Mouse (Mus musculus) liver, embryonic 11.5 days (tissue): ENCODE data around the gene Rps26. TPM values are rescaled to one million over a fixed set of nuclear protein-coding genes. Genes with fewer than 3 reads are reported as not detected.

Experiments
- ATAC-seq: fragments of 200-750 bp; cut with Nextera tagmentation; replicated peaks from 2 replicates; pipeline ENCODE4 v1.8.0; 2017; ENCODE audit warnings: moderate number of reproducible peaks, mild to moderate bottlenecking, moderate TSS enrichment, moderate library complexity; ENCODE audit not compliant: low FRiP score
- DNase-seq: peaks from one replicate; pipeline ENCODE4 v3.0.0-alpha.2; 2017; ENCODE audit warnings: low spot score
- H3K27ac ChIP-seq: fragments of 300-500 bp; sonication (generic); 2 replicates; pipeline ENCODE4 v1.5.1; 2014; ENCODE audit warnings: mild to moderate bottlenecking, low read depth, low read length, control low read depth
- H3K27me3 ChIP-seq: fragments of 300-500 bp; sonication (generic); replicated peaks from 2 replicates; pipeline ENCODE4 v1.6.1; 2014; ENCODE audit warnings: low read length, mixed read lengths; ENCODE audit not compliant: control insufficient read depth, insufficient read depth
- H3K36me3 ChIP-seq: fragments of 300-500 bp; sonication (generic); 2 replicates; pipeline ENCODE4 v1.6.1; 2014; ENCODE audit warnings: mild to moderate bottlenecking, low read length, moderate library complexity, mixed read lengths; ENCODE audit not compliant: control insufficient read depth, insufficient read depth
- H3K4me1 ChIP-seq: fragments of 300-500 bp; sonication (generic); replicated peaks from 2 replicates; pipeline ENCODE4 v1.6.1; 2014; ENCODE audit warnings: low read length, mixed read lengths; ENCODE audit not compliant: control insufficient read depth, insufficient read depth
- H3K4me2 ChIP-seq: fragments of 300-500 bp; sonication (generic); 2 replicates; pipeline ENCODE4 v1.6.1; 2014; ENCODE audit warnings: mild to moderate bottlenecking, control low read depth, moderate library complexity
- H3K4me3 ChIP-seq: fragments of 300-500 bp; sonication (generic); 2 replicates; pipeline ENCODE4 v1.5.1; 2014; ENCODE audit warnings: low read depth, low read length, control low read depth
- H3K9ac ChIP-seq: fragments of 300-500 bp; sonication (generic); 2 replicates; pipeline ENCODE4 v1.6.1; 2014; ENCODE audit warnings: low read depth, low read length, control low read depth
- H3K9me3 ChIP-seq: fragments of 300-500 bp; sonication (generic); 2 replicates; pipeline ENCODE4 v1.6.1; 2016; ENCODE audit warnings: low read length, inconsistent platforms, mixed read lengths; ENCODE audit not compliant: control insufficient read depth
- WGBS: fragments of 180-500 bp; shearing (Covaris S2); extraction: QIAGEN DNeasy Blood & Tissue Kit; methylation state at CpG from one replicate; pipeline ENCODE4 v1.1.7; 2014; 5-methylcytosine and 5-hydroxymethylcytosine counted together
- polyA plus RNA-seq: library from polyadenylated mRNA; unstranded; fragments of >200 nt; fragmentation: Nextera tagmentation; extraction: Ambion mirVana; gene quantifications from 2 replicates; pipeline ENCODE4 v1.2.1, GENCODE M21; 2014

Gene Rps26
- polyA plus RNA-seq, 1 experiment from 2014 or later: 955 TPM

DNA sequence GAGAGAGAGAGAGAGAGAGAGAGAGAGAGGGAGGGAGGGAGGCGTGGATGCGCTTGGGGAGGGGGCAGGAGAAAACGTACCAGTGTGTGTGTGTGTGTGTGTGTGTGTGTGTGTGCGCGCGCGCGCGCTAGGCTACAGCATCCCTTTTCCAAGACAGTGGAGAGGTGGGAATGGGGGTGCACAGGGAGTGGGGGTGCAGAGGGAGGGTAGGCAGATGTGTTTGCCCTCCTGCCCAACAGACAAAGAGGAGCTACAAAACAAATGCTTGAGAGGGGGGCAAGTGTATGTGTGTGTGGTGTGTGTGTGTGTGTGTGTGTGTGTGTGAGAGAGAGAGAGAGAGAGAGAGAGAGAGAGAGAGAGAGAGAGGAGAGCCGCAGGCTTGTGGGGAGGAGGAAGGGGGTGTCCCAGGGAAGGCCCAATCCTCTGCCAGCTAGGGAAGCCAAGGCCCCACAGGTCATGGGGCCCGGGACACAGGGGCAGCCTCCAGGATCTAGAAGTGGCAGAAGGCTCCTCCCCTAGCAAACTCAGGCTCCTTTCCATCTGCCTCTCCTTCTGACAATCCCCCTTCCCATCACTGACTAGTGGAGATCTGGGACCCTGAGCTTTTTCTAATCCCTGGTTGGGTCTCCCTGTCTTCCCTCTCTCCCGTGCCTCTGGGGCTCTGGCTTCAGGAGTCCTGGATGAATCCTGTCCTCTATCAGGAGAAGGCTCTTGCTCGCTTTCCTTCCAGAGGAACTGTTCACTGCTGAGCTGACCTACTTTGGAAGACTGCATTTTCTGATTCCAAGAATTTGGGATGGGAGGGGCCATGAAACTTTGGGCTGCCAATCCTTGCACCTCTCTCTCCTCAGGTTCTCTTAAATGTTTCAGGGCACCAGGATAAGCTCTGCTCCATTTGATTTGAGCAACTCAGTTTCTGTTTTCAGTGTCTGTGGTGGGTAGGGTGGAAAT, 19.9 kb upstream of the Rps26 start:
- H3K4me3 ChIP-seq: peak overlapping the region; percentile 51
- H3K27ac ChIP-seq: no peak overlapping the region

DNA sequence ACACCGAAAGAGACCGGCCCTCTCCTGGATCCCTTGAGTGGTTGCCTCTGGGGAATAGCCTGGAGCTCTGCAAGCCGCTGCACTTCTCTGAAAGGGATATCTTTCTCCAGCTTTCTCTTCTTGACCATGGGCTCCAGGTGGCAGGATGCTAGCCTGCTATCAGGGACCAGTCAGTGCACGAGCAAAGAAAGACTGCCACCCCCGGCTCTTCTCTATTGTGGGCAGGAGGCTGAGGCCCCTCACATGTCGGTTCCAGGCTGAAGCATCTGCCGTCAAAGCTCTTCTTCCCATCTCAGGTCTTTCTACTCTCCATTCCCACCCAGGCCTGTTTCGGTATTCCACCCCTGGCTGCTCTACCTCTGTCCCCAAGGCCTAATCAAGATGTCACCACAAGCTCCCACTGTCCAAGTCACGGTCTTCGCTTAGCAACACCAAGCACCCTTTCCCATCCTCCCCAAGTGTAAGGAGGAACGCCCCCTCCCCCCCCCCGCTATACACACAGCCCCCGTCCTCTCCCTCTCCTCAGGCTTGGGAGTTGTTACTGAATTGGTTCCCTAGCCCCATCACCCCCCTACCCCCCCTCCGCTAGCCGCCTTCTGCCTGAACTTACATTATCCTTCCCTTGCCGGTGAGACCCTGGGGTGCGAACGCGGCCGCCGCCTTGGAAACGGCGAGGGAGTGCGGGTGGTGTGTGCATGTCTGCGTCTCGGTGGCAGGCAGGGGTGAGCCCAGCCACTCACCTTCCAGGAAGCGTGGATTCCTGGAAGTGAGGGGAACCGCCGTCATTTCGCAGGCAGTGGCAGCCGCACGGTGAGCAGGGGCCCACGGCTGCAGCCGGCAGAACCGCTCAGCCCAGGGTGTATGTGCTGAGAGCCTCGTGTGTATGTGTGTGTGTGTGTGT, 18.8 kb upstream of the Rps26 start, which contains the start of gene Ikzf4:
Gene Ikzf4 (minus strand): TSS at position 881 of the 901 bp plus-strand sequence.
- Histone ChIP-seq H3K9ac (0 out of 2 replicates have a peak within 1 kb of the TSS, but pooled peaks have one; percentile 50), H3K4me3 (peak within 1 kb of the TSS; percentile 51), H3K36me3 (no peaks in the 10 kb centered on the region), H3K9me3 (no peaks in the 10 kb centered on the region), H3K4me2 (peak within 1 kb of the TSS; percentile 71), H3K27me3 (peaks cover 29% of the 10 kb centered on the region), H3K27ac (no peak within 1 kb of the TSS), H3K4me1 (peaks cover 6% of the 10 kb centered on the region)
- ATAC-seq: peak; percentile 68
- peak; percentile 56 for DNase-seq
- WGBS: 5% methylated on average over 35 of the region's 36 CpGs

More for the DNA sequence above, 19.9 kb upstream of the Rps26 start:
- peak overlapping the region; percentile 71 for H3K4me2 ChIP-seq
- no peaks in the 10 kb centered on the region for H3K36me3 ChIP-seq
- no peaks in the 10 kb centered on the region for H3K9me3 ChIP-seq
- no peak overlapping the region for H3K9ac ChIP-seq
- peak; percentile 41 for ATAC-seq
- H3K27me3 ChIP-seq: peaks cover 29% of the 10 kb centered on the region
- WGBS: 11% methylated on average over 10 of the region's 13 CpGs
- H3K4me1 ChIP-seq: peaks cover 6% of the 10 kb centered on the region
- no peak for DNase-seq

DNA sequence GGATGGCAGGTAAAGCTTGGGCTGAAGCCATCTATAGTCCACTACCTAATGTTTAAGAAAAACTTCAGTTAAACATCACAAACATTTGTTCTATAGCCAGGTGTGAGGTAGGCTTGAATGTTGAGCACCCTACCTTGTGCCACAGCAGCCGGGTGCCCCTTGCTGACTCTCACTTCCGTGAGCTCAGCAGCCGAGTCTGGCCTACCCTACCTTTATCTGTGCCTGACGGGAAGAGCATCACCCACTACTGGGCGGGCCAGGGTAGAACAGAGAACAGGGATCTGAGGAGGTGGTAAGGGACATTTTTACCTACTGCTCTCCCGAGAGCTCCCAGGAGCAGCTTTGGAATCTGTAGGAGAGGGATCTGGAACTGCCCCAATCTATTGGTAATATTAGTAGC, 16.2 kb upstream of the Rps26 start:
- H3K27ac ChIP-seq: no peak overlapping the region
- H3K9ac ChIP-seq: no peak overlapping the region
- WGBS: 79% methylated on average over 6 of the region's 6 CpGs
- H3K4me2 ChIP-seq: no peak overlapping the region
- H3K4me3 ChIP-seq: no peak overlapping the region
- DNase-seq (no peak), ATAC-seq (no peak)
- H3K9me3 ChIP-seq: no peaks in the 10 kb centered on the region
- no peaks in the 10 kb centered on the region for H3K36me3 ChIP-seq
- peaks cover 29% of the 10 kb centered on the region for H3K27me3 ChIP-seq
- peaks cover 6% of the 10 kb centered on the region for H3K4me1 ChIP-seq

DNA sequence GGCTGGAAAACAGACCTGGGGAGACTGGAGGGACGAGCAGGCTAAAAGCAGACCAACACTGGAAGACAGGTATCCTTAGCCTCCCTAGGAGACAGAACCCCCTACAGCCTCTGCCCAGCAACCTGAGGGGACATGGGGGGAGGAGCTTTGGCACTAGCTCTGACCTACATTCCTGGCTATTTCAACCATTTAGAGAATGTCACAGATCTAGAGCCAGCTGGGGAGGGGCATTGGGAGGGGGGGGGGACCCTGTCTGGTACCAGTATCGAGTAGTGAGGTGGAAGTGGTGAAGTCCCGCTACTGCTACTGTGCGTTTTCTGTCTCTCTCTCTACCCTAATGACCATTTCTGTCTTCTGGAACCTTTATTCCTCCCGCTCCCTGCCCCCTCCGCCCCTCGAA, 15.3 kb upstream of the Rps26 start:
- ATAC-seq: no peak
- Histone ChIP-seq H3K27me3 (peaks cover 29% of the 10 kb centered on the region), H3K4me3 (no peak overlapping the region), H3K9ac (no peak overlapping the region), H3K4me2 (no peak overlapping the region), H3K27ac (no peak overlapping the region), H3K9me3 (no peaks in the 10 kb centered on the region), H3K36me3 (no peaks in the 10 kb centered on the region), H3K4me1 (peaks cover 11% of the 10 kb centered on the region)
- DNase-seq: no peak
- WGBS: 71% methylated on average over 7 of the region's 7 CpGs

DNA sequence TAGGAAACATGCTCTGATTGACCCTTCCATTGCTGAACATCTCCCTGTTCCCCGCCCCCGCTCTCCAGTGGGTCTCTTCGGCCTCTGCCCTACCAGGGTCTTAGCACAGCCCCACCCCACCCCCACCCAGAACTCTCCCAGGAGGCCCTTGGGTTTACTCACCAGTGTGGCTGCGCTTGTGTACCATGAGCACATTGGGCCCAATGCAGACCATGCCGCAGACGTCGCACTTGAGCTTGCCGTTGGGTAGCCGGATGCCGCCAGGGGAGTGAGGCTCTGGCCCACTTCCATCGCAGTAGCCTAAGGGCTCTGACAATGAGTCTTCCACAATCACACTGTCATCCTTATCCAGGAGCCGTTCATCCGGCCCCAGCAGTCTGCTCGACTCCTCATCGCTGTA, 14.3 kb upstream of the Rps26 start:
- Histone ChIP-seq H3K9ac (no peak overlapping the region), H3K4me3 (no peak overlapping the region), H3K27ac (no peak overlapping the region), H3K4me1 (peaks cover 11% of the 10 kb centered on the region), H3K9me3 (no peaks in the 10 kb centered on the region), H3K27me3 (peaks cover 24% of the 10 kb centered on the region), H3K36me3 (no peaks in the 10 kb centered on the region), H3K4me2 (no peak overlapping the region)
- DNase-seq (no peak), ATAC-seq (no peak)
- WGBS: 92% methylated on average over 15 of the region's 15 CpGs

DNA sequence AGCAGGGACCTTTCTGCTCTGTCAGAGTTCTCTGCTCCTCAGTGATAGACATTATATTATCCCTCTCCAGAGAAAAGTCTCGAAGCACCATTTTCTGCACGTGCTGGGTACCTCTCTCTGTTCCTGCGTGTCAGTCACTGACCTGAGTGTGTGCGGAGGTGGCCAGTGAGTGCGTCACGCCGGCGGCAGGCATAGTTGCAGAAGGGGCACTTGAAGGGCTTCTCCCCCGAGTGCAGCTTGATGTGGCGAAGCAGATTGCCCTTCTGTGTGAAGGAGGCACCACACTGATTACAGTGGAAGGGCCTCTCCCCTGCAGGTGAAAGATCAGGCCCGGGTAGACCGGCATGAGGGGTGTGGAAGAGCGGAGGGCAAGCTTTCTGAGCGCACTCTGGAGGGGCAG, 13.5 kb upstream of the Rps26 start:
- no peaks in the 10 kb centered on the region for H3K36me3 ChIP-seq
- 86% methylated on average over 14 of the region's 14 CpGs for WGBS
- H3K9me3 ChIP-seq: no peaks in the 10 kb centered on the region
- peaks cover 17% of the 10 kb centered on the region for H3K27me3 ChIP-seq
- peaks cover 8% of the 10 kb centered on the region for H3K4me1 ChIP-seq
- no peak overlapping the region for H3K4me2 ChIP-seq
- H3K9ac ChIP-seq: no peak overlapping the region
- H3K27ac ChIP-seq: no peak overlapping the region
- no peak for DNase-seq
- H3K4me3 ChIP-seq: no peak overlapping the region
- no peak for ATAC-seq

DNA sequence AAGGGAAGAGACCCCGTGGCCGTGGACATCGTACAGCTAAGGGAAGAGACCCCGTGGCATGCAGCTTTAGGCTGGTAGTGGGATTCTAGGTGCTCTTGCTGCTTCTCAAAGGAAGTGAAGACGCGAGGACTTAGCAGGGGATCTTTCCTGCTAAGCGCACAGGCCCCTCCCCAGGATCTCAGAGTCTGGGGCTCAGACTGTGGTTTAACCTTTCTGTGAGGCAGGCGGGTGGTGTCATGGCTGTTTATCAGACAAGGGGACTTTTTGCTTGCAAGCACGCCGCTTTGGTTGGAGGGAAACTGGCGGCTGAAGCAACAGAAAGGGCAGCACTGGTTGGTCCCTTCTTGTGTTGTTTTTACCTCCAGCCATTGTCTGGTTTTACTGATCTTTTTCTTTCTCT, 10.5 kb upstream of the Rps26 start:
- H3K4me3 ChIP-seq: no peak overlapping the region
- no peak overlapping the region for H3K27ac ChIP-seq
- H3K4me1 ChIP-seq: peaks cover 8% of the 10 kb centered on the region; the same call in 1 of the 2 replicates
- peaks cover under 1% of the 10 kb centered on the region for H3K27me3 ChIP-seq
- no peaks in the 10 kb centered on the region for H3K9me3 ChIP-seq
- DNase-seq: no peak
- peak overlapping the region; percentile 45 for H3K4me2 ChIP-seq
- no peaks in the 10 kb centered on the region for H3K36me3 ChIP-seq
- no peak overlapping the region for H3K9ac ChIP-seq
- 7% methylated on average over 11 of the region's 11 CpGs for WGBS
- ATAC-seq: no peak

DNA sequence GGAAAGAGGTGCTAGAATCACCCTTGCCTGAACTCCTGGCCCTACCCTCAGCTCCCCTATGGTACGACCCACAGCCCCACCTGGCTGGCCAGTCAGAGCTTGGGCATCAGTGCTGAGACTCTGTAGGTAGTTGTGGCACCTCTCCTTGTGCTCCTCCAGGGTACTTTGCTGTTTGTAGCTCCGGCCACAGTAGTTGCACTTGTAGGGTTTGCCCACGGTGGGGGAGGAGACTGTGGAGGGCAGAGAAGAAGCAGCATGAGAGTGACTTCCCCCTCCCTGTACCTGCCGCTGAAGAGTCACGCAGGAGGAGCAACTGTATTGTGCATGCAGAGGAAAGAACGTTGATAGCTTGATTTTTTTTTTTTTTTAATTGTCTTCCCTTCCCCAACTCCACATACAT, 10.0 kb upstream of the Rps26 start:
- ATAC-seq (no peak), DNase-seq (no peak)
- no peak overlapping the region for H3K27ac ChIP-seq
- peaks cover 3% of the 10 kb centered on the region for H3K27me3 ChIP-seq
- H3K4me1 ChIP-seq: peaks cover 10% of the 10 kb centered on the region; the same call in 1 of the 2 replicates
- no peak overlapping the region for H3K9ac ChIP-seq
- H3K4me3 ChIP-seq: no peak overlapping the region
- H3K4me2 ChIP-seq: peak overlapping the region; percentile 45
- no peaks in the 10 kb centered on the region for H3K36me3 ChIP-seq
- WGBS: 40% methylated on average over 6 of the region's 6 CpGs
- H3K9me3 ChIP-seq: no peaks in the 10 kb centered on the region
